Mouse (Mus musculus): Measurements from ENCODE around the gene Iqgap1. TPM values are rescaled to one million over a fixed set of nuclear protein-coding genes. Genes with fewer than 3 reads are reported as not detected.

The Iqgap1 gene
- total RNA-seq, 2 experiments from 2014 or later, result 14.8 to 16.0 TPM

DNA sequence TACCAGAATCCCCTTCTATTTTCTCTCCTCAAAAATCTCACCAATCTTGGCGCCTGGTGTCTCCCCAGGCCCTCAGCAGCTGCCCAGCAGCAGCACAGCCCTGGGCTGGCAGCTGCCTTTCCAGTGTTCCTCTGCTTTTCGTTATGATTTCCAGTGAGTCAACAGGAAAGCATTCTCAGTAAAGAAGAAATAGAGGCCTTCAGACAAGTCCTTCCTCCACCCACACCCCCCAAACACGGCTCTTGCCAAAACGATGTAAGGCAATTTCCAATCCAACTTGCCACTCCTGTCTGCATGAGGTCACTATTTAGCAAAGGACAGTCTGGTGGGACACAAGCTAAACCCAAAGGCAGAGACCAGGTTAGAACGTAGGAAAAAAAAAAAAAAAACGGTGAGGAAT, 39.0 kb downstream of the Iqgap1 start:
- intact Hi-C loops (cut with DNase I), result no loop called here
- no peak for TF ChIP-seq CTCF (IDR thresholded peaks at IDR 0.05)
- Histone ChIP-seq H3K4me3 (peak overlapping the region; percentile 11; the same call in 1 of the 2 replicates), H3K27ac (peak overlapping the region; percentile 72)
- DNase-seq, result peak; percentile 72

DNA sequence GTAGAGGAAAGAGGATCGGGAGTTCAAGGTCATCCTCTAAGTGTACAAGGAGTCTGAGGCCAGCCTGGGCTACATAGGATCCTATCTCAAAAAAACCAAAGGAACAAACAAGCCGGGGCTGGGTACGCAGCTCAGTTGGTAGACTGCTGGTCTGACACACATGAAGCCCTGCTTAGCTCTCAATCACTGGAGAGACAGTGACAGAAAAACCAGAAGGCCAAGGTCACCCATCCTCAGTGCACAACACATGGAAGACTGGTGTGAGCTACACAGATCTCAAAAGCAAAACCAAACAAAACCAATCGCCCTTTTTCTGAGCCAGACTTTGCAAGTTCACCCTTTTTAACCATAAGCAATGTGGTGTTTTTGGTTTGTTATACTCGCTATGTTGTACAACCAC, 41.9 kb downstream of the Iqgap1 start:
- TF ChIP-seq CTCF (IDR thresholded peaks at IDR 0.05), result no peak
- DNase-seq, result no peak
- no peak overlapping the region for H3K4me3 ChIP-seq
- intact Hi-C loops (cut with DNase I), result no loop called here
- no peak overlapping the region; the same call in 1 of the 2 replicates for H3K27ac ChIP-seq

- no peak for TF ChIP-seq CTCF (IDR thresholded peaks at IDR 0.05)
- Histone ChIP-seq H3K4me3 (peak overlapping the region; percentile 20; the same call in 1 of the 2 replicates), H3K27ac (peak overlapping the region; percentile 64)
- no peak for DNase-seq
- intact Hi-C loops (cut with DNase I), result no loop called here
Observed at GRCm38 (mm10) chr7:80782155-80783109, 43.3 kb downstream of the Iqgap1 start.

DNA sequence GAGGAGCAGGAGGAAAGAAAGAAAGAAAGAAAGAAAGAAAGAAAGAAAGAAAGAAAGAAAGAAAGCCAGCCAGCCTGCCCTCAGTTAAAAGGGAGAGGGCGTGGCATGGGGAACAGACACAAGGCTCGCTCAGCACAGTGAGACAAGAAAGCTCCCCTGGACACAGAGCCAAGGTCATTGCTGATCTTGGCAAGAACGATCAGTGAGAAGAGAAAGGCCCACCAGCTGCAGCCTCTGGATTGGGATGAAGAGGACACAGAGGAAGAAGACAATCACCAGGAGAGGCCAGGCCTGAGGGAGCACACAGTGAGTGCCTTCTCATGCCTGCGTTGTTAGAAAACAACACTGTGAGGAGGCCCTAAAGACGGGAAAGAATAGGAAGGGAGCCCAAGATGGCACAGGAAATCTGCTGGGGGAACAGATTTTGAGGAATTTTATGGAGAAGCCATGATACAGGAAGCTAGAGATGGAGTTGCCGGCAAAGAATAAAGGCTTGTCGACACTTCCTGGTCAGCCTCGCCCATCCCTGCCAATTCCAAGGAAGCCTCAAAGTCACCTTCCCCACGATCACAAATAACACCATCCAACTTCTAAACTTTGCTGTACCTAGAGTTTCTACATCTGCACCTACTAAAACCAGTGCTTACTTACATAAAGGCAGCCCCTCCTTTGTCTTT, 44.2 kb downstream of the Iqgap1 start:
- TF ChIP-seq CTCF (IDR thresholded peaks at IDR 0.05), result no peak
- peak overlapping the region; percentile 20; the same call in 1 of the 2 replicates for H3K4me3 ChIP-seq
- intact Hi-C loops (cut with DNase I), result no loop called here
- H3K27ac ChIP-seq, result peak overlapping the region; percentile 64
- peak; percentile 63 for DNase-seq

- TF ChIP-seq CTCF (IDR thresholded peaks at IDR 0.05), result no peak
- intact Hi-C loops (cut with DNase I), result no loop called here
- peak; percentile 63 for DNase-seq
Observed at GRCm38 (mm10) chr7:80778958-80779669, 46.7 kb downstream of the Iqgap1 start.

DNA sequence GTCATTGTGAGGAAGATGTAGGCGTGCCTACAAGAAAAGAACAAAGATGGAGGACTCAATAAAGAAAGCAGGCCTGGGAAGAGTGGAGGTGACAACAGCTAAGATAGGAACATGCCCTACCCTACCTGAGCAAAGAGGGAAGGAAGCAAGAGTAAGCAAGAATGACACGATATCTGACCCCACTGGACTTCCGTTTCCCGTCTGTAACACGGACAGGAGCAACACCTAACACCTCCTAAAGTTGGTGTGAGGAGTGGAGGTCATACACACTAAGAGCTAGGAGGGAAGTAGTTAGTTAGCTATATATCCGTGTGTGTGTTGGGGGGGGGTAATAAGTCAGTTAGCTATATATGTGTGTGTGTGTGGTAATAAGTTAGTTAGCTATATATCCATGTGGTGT, 47.4 kb downstream of the Iqgap1 start:
- no peak for DNase-seq
- intact Hi-C loops (cut with DNase I), result no loop called here

More at GRCm38 (mm10) chr7:80778958-80779669, 46.7 kb downstream of the Iqgap1 start:
- Histone ChIP-seq H3K27ac (peak overlapping the region; percentile 78), H3K4me3 (peak overlapping the region; percentile 44)

GRCm38 (mm10) chr7:80777151-80777550, 48.6 kb downstream of the Iqgap1 start:
- intact Hi-C loops (cut with DNase I), result no loop called here
- no peak for DNase-seq
- no peak for TF ChIP-seq CTCF (IDR thresholded peaks at IDR 0.05)
- peak overlapping the region; percentile 5; the same call in 1 of the 2 replicates for H3K4me3 ChIP-seq
- peak overlapping the region; percentile 58 for H3K27ac ChIP-seq

More for the DNA sequence above, 47.4 kb downstream of the Iqgap1 start:
- no peak overlapping the region for H3K4me3 ChIP-seq
- H3K27ac ChIP-seq, result peak overlapping the region; percentile 58; the same call in 1 of the 2 replicates
- TF ChIP-seq CTCF (IDR thresholded peaks at IDR 0.05), result no peak

GRCm38 (mm10) chr7:80776090-80776489, 49.7 kb downstream of the Iqgap1 start:
- DNase-seq, result no peak
- Histone ChIP-seq H3K27ac (peak overlapping the region; percentile 74; the same call in 1 of the 2 replicates), H3K4me3 (no peak overlapping the region)
- TF ChIP-seq CTCF (IDR thresholded peaks at IDR 0.05), result no peak
- intact Hi-C loops (cut with DNase I), result no loop called here

DNA sequence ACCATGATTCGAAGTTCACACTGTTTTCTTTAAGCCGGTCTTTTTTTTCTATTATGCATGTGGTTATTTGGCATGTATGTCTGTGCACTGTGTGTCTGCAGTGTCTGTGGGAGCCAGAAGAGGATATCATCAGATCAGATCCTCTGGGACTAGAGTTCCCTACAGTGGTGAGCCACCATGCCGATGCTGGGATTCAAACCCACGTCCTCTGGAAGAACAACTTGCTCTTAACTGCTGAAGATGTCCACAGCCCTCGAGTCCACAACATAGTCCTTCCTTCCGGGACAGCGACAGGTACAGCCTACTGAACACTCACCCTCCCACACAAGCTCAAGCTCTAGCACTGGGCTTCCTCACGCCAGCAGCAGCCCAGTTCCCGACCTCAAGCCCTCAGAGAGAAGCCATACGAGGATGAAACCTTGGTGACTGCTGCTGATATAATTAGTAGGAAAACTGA, 50.3 kb downstream of the Iqgap1 start:
- no peak for TF ChIP-seq CTCF (IDR thresholded peaks at IDR 0.05)
- Histone ChIP-seq H3K4me3 (no peak overlapping the region), H3K27ac (peak overlapping the region; percentile 74)
- DNase-seq, result no peak
- intact Hi-C loops (cut with DNase I), result no loop called here

GRCm38 (mm10) chr7:80774615-80775447, 50.9 kb downstream of the Iqgap1 start:
- H3K27ac ChIP-seq, result peak overlapping the region; percentile 74
- intact Hi-C loops (cut with DNase I), result no loop called here
- no peak for TF ChIP-seq CTCF (IDR thresholded peaks at IDR 0.05)
- DNase-seq, result no peak
- peak overlapping the region; percentile 28 for H3K4me3 ChIP-seq

DNA sequence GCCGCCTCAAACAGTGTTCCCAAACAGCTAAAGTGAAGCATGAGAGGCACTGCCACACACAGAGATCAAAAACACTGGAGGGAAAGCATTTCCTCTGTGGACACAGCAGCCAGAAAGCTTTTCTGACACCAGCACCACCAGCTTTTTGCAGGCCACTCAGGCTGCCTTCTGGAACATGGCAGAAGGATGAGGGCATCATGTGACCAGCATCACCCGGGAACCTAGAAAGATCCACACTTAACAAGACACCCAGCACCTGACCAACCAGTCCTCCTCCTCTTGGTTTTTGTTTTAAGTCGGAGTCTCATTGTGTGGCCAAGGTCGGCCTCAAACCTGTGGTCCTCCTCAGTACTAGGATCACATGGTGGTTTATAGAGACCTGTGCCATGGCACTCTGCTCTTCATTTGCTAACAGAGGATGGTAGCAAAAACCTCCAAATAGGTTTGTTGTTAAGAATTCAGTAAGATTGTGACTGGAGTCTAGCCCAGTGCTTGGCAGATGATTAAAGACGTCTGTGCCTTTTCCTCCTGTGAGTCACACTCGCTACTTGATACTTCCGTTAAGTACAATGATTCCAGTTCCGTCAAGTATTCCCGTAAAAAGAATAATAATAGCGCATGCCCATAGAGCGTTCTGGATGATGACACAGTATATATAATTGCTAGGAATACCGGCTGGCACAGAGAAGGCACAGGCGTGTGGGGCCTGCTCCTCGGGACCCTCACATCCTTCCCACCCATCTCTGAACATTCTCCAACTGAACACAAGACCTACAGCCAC, 51.8 kb downstream of the Iqgap1 start:
- peak; percentile 45 for DNase-seq
- TF ChIP-seq CTCF (IDR thresholded peaks at IDR 0.05), result no peak
- Histone ChIP-seq H3K4me3 (peak overlapping the region; percentile 28), H3K27ac (peak overlapping the region; percentile 74)
- intact Hi-C loops (cut with DNase I), result no loop called here

Measured in gastrocnemius, adult 2 months (tissue).